Mouse (Mus musculus) limb, embryonic 12.5 days (tissue): ENCODE measurements around the gene Jag1. TPM values are rescaled to one million over a fixed set of nuclear protein-coding genes. Genes with fewer than 3 reads are reported as not detected.

Experiments used
- ATAC-seq: fragments of 200-750 bp; cut with Nextera tagmentation; 2 replicates; pipeline ENCODE4 v1.8.0; 2017; ENCODE audit warnings: low read depth, moderate TSS enrichment; ENCODE audit not compliant: insufficient number of reproducible peaks, insufficient read depth, low FRiP score, low TSS enrichment
- H3K27ac ChIP-seq: fragments of 300-500 bp; sonication (generic); 2 replicates; pipeline ENCODE4 v1.5.1; 2016; ENCODE audit warnings: mild to moderate bottlenecking, moderate library complexity
- H3K27me3 ChIP-seq: fragments of 300-500 bp; sonication (generic); 2 replicates; pipeline ENCODE4 v1.6.1; 2016; ENCODE audit warnings: mild to moderate bottlenecking, moderate library complexity
- H3K36me3 ChIP-seq: fragments of 300-500 bp; sonication (generic); 2 replicates; pipeline ENCODE4 v1.6.1; 2016; ENCODE audit warnings: mild to moderate bottlenecking, moderate library complexity
- H3K4me1 ChIP-seq: fragments of 300-500 bp; sonication (generic); replicated peaks from 2 replicates; pipeline ENCODE4 v1.6.1; 2016
- H3K4me2 ChIP-seq: fragments of 300-500 bp; sonication (generic); 2 replicates; pipeline ENCODE4 v1.6.1; 2016; ENCODE audit warnings: mild to moderate bottlenecking, moderate library complexity
- H3K4me3 ChIP-seq: fragments of 300-500 bp; sonication (generic); replicated peaks from 2 replicates; pipeline ENCODE4 v1.5.1; 2016; ENCODE audit warnings: mild to moderate bottlenecking
- H3K9ac ChIP-seq: fragments of 300-500 bp; sonication (generic); replicated peaks from 2 replicates; pipeline ENCODE4 v1.6.1; 2016; ENCODE audit warnings: mild to moderate bottlenecking, moderate library complexity
- H3K9me3 ChIP-seq: fragments of 300-500 bp; sonication (generic); 2 replicates; pipeline ENCODE4 v1.6.1; 2016; ENCODE audit warnings: mild to moderate bottlenecking, moderate library complexity
- WGBS: fragments of 180-500 bp; shearing (Covaris S2); methylation state at CpG from one replicate; pipeline ENCODE4 v1.1.7; 2016; 5-methylcytosine and 5-hydroxymethylcytosine counted together
- polyA plus RNA-seq: library from polyadenylated mRNA; unstranded; fragments of >200 nt; fragmentation: Nextera tagmentation; extraction: Ambion mirVana; gene quantifications from 2 replicates; pipeline ENCODE4 v1.2.1, GENCODE M21; 2016

The Jag1 gene
- polyA plus RNA-seq, 1 experiment from 2014 or later, result 23.3 TPM

DNA sequence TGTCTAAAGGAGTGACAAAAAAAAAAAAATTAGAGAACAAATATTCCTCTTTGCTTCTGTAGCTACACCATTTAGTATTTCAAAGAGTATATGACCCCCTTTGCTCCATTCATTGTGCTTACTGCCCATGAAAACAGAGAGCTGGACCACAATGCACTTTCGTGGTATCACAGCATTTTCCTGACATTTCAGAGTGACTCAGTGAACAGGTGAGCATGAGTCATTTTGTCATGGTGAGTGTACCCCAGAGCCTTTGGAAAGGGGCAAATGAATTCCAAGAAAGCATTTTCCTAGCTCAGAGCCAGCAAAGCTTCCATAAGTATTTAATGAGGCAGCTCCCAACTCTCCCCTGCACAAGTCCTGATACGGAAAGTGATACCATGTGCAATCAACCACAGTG is 72.3 kb downstream of the Jag1 start:
- 84% methylated on average over 2 of the region's 2 CpGs for WGBS

More for the DNA sequence above, 72.3 kb downstream of the Jag1 start:
- ATAC-seq, result no peak
- H3K9ac ChIP-seq, result no peak overlapping the region
- H3K4me2 ChIP-seq, result no peak overlapping the region
- no peaks in the 10 kb centered on the region for H3K9me3 ChIP-seq
- H3K27me3 ChIP-seq, result no peaks in the 10 kb centered on the region
- no peak overlapping the region for H3K27ac ChIP-seq
- H3K4me1 ChIP-seq, result no peaks in the 10 kb centered on the region
- no peaks in the 10 kb centered on the region for H3K36me3 ChIP-seq
- H3K4me3 ChIP-seq, result no peak overlapping the region

Other genes with a start within 250 kb of the Jag1 start
- 26.8 and 28.0 TPM in 2 replicates for gene AL731706.2, start 231.0 kb downstream of the Jag1 start, polyA plus RNA-seq
- 8.8 and 9.0 TPM in 2 replicates for gene Slx4ip, start 225.4 kb downstream of the Jag1 start, polyA plus RNA-seq
- gene AL731706.1, start 225.3 kb downstream of the Jag1 start, polyA plus RNA-seq, result 26.7 and 28.2 TPM in 2 replicates
- 12.0 and 13.1 TPM in 2 replicates for gene Mkks, start 225.3 kb downstream of the Jag1 start, polyA plus RNA-seq